10 mouse cellular contexts compared by ENCODE assay signal in genomic region chr10:93642897-93643296, GRCm38 (mm10). TPM values are rescaled to one million over a fixed set of nuclear protein-coding genes. Genes with fewer than 3 reads are reported as not detected.
DNase-seq lines count a peak whose midpoint lies in the region; ATAC-seq and TF ChIP-seq lines count a peak whose summit lies in the region.
"Had no signal": no experiment of that assay in that cellular context is flagged by ENCODE, and none has a peak within 500 bp of the region (broad histone marks: within the 10 kb centered on the region; RNA-seq: fewer than 3 reads in every experiment).

No protein-coding gene starts in this region.

- no peaks in the 10 kb centered on the region; the same call in 1 of the 2 replicates for H3K4me1 ChIP-seq in heart, adult 2 months (ENCODE audit: control insufficient read depth, insufficient read depth, low read length)
- H3K4me1 ChIP-seq in MEL (ENCODE audit: control insufficient read depth in 1 of 2, insufficient read depth in 2 of 2, low read length in 2 of 2) = peaks cover 2 to 7% of the 10 kb centered on the region in 2 experiments; a peak in 3 of 4 replicates
- peaks cover 34% of the 10 kb centered on the region for H3K4me1 ChIP-seq in forebrain, embryonic 13.5 days
- peaks cover 8% of the 10 kb centered on the region; the same call in 1 of the 2 replicates for H3K4me1 ChIP-seq in midbrain, embryonic 11.5 days (ENCODE audit: control insufficient read depth, insufficient read depth, low read length)

- no peak overlapping the region for H3K9ac ChIP-seq in heart, adult 2 months (ENCODE audit: low read depth, low read length)
- H3K9ac ChIP-seq in MEL (ENCODE audit: control insufficient read depth, low read depth, low read length, poor library complexity, severe bottlenecking) = no peak overlapping the region
- peak overlapping the region; percentile 96; the same call in 1 of the 2 replicates for H3K9ac ChIP-seq in forebrain, embryonic 13.5 days
- no peak overlapping the region for H3K9ac ChIP-seq in midbrain, embryonic 11.5 days (ENCODE audit: low read length)

- no peaks in the 10 kb centered on the region for H3K36me3 ChIP-seq in heart, adult 2 months (ENCODE audit: control insufficient read depth, insufficient read depth, low read length)
- peaks cover 0 to 4% of the 10 kb centered on the region in 2 experiments; a peak in 2 of 4 replicates for H3K36me3 ChIP-seq in MEL (ENCODE audit: control insufficient read depth in 1 of 2, insufficient read depth in 2 of 2, low read length in 2 of 2)
- H3K36me3 ChIP-seq in forebrain, embryonic 13.5 days (ENCODE audit: poor library complexity, severe bottlenecking) = peaks cover 30% of the 10 kb centered on the region
- no peaks in the 10 kb centered on the region; the same call in 1 of the 2 replicates for H3K36me3 ChIP-seq in midbrain, embryonic 11.5 days (ENCODE audit: control insufficient read depth, insufficient read depth, low read length)

- TF ChIP-seq RAD21 in MEL (IDR thresholded peaks at IDR 0.05; ENCODE audit: low read depth, low read length) = no peak

- 60% methylated on average over 8 of the region's 8 CpGs for WGBS in heart, adult 2 months
- 28% methylated on average over 8 of the region's 8 CpGs for WGBS in forebrain, embryonic 13.5 days
- 47% methylated on average over 8 of the region's 8 CpGs for WGBS in midbrain, embryonic 11.5 days

- TF ChIP-seq POLR2A in heart, adult 2 months (IDR thresholded peaks at IDR 0.05; ENCODE audit: insufficient read depth, low read depth, low read length) = no peak
- TF ChIP-seq POLR2A in MEL (IDR thresholded peaks at IDR 0.05; ENCODE audit: control insufficient read depth in 1 of 2, insufficient read depth in 1 of 2, low read depth in 1 of 2, low read length in 2 of 2, poor library complexity in 1 of 2) = no peak

- H3K4me3 ChIP-seq in heart, adult 2 months = no peak overlapping the region
- H3K4me3 ChIP-seq in MEL (ENCODE audit: control insufficient read depth in 1 of 2, insufficient read depth in 1 of 2, low read depth in 2 of 2, low read length in 2 of 2) = no peak overlapping the region
- H3K4me3 ChIP-seq in forebrain, embryonic 13.5 days = peak overlapping the region; percentile 88
- H3K4me3 ChIP-seq in midbrain, embryonic 11.5 days (ENCODE audit: low read depth, low read length) = no peak overlapping the region
- no peak overlapping the region for H3K4me3 ChIP-seq in left cerebral cortex, adult 2 months

- peak; percentile 81 for DNase-seq in heart, adult 11 months
- DNase-seq in heart, adult 2 months = no peak
- peak; percentile 7 for DNase-seq in MEL (ENCODE audit: low read depth, low spot score)
- DNase-seq in midbrain, embryonic 11.5 days (ENCODE audit: low spot score, missing footprints) = peak; percentile 86
- DNase-seq in left cerebral cortex, adult 2 months (ENCODE audit: extremely low spot score in 1 of 2, low spot score in 2 of 2) = no peak
- no peak for DNase-seq in spleen, postnatal 4 days (ENCODE audit: low spot score in 2 of 2)
- no peak for DNase-seq in kidney, postnatal 4 days
- DNase-seq: thymus, adult 18-20 months had no signal

- intact Hi-C loops in heart, adult 2 months (cut with DNase I) = loop anchor here (5.0 kb wide), 1 partner anchor 64 kb away; no protein-coding TSS in a partner anchor
- intact Hi-C loops in left cerebral cortex, adult 2 months (cut with DNase I) = no loop called here

- H3K4me2 ChIP-seq in forebrain, embryonic 13.5 days = peak overlapping the region; percentile 96
- H3K4me2 ChIP-seq in midbrain, embryonic 11.5 days = peak overlapping the region; percentile 49

- TF ChIP-seq EP300 in heart, adult 2 months (IDR thresholded peaks at IDR 0.05; ENCODE audit: insufficient read depth, low read depth, low read length) = no peak
- TF ChIP-seq EP300 in MEL (IDR thresholded peaks at IDR 0.05; ENCODE audit: low read depth in 1 of 2, low read length in 2 of 2) = no peak

- H3K27me3 ChIP-seq in heart, adult 2 months (ENCODE audit: control insufficient read depth, insufficient read depth, low read length) = no peaks in the 10 kb centered on the region
- H3K27me3 ChIP-seq in MEL (ENCODE audit: control insufficient read depth in 1 of 2, insufficient read depth in 2 of 2, low read length in 2 of 2) = no peaks in the 10 kb centered on the region
- 0 out of 2 replicates have a peak, but pooled peaks cover 10% of the 10 kb centered on the region for H3K27me3 ChIP-seq in forebrain, embryonic 13.5 days
- peaks cover 3% of the 10 kb centered on the region; the same call in 1 of the 2 replicates for H3K27me3 ChIP-seq in midbrain, embryonic 11.5 days (ENCODE audit: control insufficient read depth, insufficient read depth, low read length)

- H3K79me2 ChIP-seq in heart, adult 2 months (replicated peaks; ENCODE audit: control insufficient read depth, insufficient read depth, low read length) = no peaks in the 10 kb centered on the region
- no peaks in the 10 kb centered on the region for H3K79me2 ChIP-seq in MEL (ENCODE audit: control insufficient read depth, insufficient read depth, low read length, poor library complexity)

- no peak overlapping the region for H3K27ac ChIP-seq in heart, adult 2 months
- H3K27ac ChIP-seq in MEL (ENCODE audit: control insufficient read depth, low read depth, low read length) = no peak overlapping the region
- H3K27ac ChIP-seq in forebrain, embryonic 13.5 days = no peak overlapping the region
- H3K27ac ChIP-seq in midbrain, embryonic 11.5 days (ENCODE audit: low read depth, low read length) = no peak overlapping the region
- H3K27ac ChIP-seq in left cerebral cortex, adult 2 months = no peak overlapping the region

- no peak for ATAC-seq in forebrain, embryonic 13.5 days
- no peak for ATAC-seq in midbrain, embryonic 11.5 days (ENCODE audit: low FRiP score)

- TF ChIP-seq CTCF in heart, adult 2 months (IDR thresholded peaks at IDR 0.05) = no peak
- no peak for TF ChIP-seq CTCF in MEL (IDR thresholded peaks at IDR 0.05 in 2 of 3, conservative IDR thresholded peaks at IDR 0.05 in 1 of 3; ENCODE audit: control insufficient read depth in 1 of 3, insufficient read depth in 1 of 3, low read depth in 2 of 3, low read length in 3 of 3, poor library complexity in 1 of 3, severe bottlenecking in 1 of 3)
- no peak for TF ChIP-seq CTCF in left cerebral cortex, adult 2 months (IDR thresholded peaks at IDR 0.05)

- H3K9me3 ChIP-seq in MEL (replicated peaks; ENCODE audit: insufficient read depth, low read length) = no peaks in the 10 kb centered on the region
- H3K9me3 ChIP-seq in forebrain, embryonic 13.5 days (replicated peaks) = no peaks in the 10 kb centered on the region
- no peaks in the 10 kb centered on the region for H3K9me3 ChIP-seq in midbrain, embryonic 11.5 days (ENCODE audit: control insufficient read depth, low read length)

TF ChIP-seq in MEL, 35 proteins besides CTCF, POLR2A, EP300 and RAD21:
- TF ChIP-seq MAX (IDR thresholded peaks at IDR 0.05; ENCODE audit: low read length) = no peak
- TF ChIP-seq SMC3 (IDR thresholded peaks at IDR 0.05; ENCODE audit: low read depth, low read length) = no peak
- no peak for TF ChIP-seq MEF2A (IDR thresholded peaks at IDR 0.05; ENCODE audit: extremely low read depth, insufficient replicate concordance, low read depth, low read length, poor library complexity, severe bottlenecking)
- TF ChIP-seq MAZ (IDR thresholded peaks at IDR 0.05; ENCODE audit: low read depth, low read length) = no peak
- no peak for TF ChIP-seq ZKSCAN1 (IDR thresholded peaks at IDR 0.05; ENCODE audit: low read depth, low read length)
- no peak for TF ChIP-seq NELFE (IDR thresholded peaks at IDR 0.05; ENCODE audit: low read depth, low read length)
- no peak for TF ChIP-seq USF2 (IDR thresholded peaks at IDR 0.05; ENCODE audit: borderline replicate concordance in 1 of 2, insufficient read depth in 1 of 2, low read depth in 1 of 2, low read length in 2 of 2)
- TF ChIP-seq CHD1 (IDR thresholded peaks at IDR 0.05; ENCODE audit: low read depth, low read length) = no peak
- TF ChIP-seq NRF1 (IDR thresholded peaks at IDR 0.05; ENCODE audit: insufficient read depth, low read depth, low read length, poor library complexity, severe bottlenecking) = no peak
- TF ChIP-seq HCFC1 (IDR thresholded peaks at IDR 0.05; ENCODE audit: low read depth, low read length) = no peak
- no peak for TF ChIP-seq TCF12 (IDR thresholded peaks at IDR 0.05; ENCODE audit: low read depth, low read length)
- no peak for TF ChIP-seq USF1 (IDR thresholded peaks at IDR 0.05; ENCODE audit: low read depth, low read length)
- TF ChIP-seq GABPA (IDR thresholded peaks at IDR 0.05; ENCODE audit: low read depth, low read length) = no peak
- no peak for TF ChIP-seq ZMIZ1 (IDR thresholded peaks at IDR 0.05; ENCODE audit: low read depth, low read length)
- TF ChIP-seq ZNF384 (IDR thresholded peaks at IDR 0.05; ENCODE audit: low read depth, low read length) = no peak
- no peak for TF ChIP-seq UBTF (IDR thresholded peaks at IDR 0.05; ENCODE audit: borderline replicate concordance, insufficient read depth, low read depth, low read length)
- no peak for TF ChIP-seq RCOR1 (IDR thresholded peaks at IDR 0.05; ENCODE audit: low read depth, low read length)
- no peak for TF ChIP-seq MXI1 (IDR thresholded peaks at IDR 0.05; ENCODE audit: low read depth, low read length)
- TF ChIP-seq MYC (IDR thresholded peaks at IDR 0.05; ENCODE audit: low read depth, low read length) = no peak
- TF ChIP-seq MYB (IDR thresholded peaks at IDR 0.05; ENCODE audit: low read depth, low read length) = no peak

RNA-seq across cellular contexts. Expression of gene Ntn4, which starts 2.4 kb away (rescaled TPM):
- total RNA-seq in heart, adult 2 months (2021) = 10 to 100 TPM; 14.0 to 14.9 TPM
- 7.4 and 11.5 TPM in 2 replicates for polyA plus RNA-seq in heart, adult 2 months (2012; rRNA removed)
- total RNA-seq in MEL (2012; rRNA removed) = not detected in 2 replicates
- polyA plus RNA-seq in MEL (2012; ENCODE audit: insufficient read depth in 1 of 2, insufficient read length in 2 of 2, low read depth in 1 of 2, low replicate concordance in 2 of 2, missing spikeins in 1 of 2) = not detected
- 2.1 and 2.7 TPM in 2 replicates for polyA plus RNA-seq in forebrain, embryonic 13.5 days (2015; fragmentation: Nextera tagmentation; extraction: Ambion mirVana)
- polyA plus RNA-seq in midbrain, embryonic 11.5 days (2014; fragmentation: Nextera tagmentation; extraction: Ambion mirVana) = 1.8 and 2.6 TPM in 2 replicates
- 10 to 100 TPM in 1 of 2 experiments, 1 to 10 TPM in 1; 9.1 to 11.5 TPM for total RNA-seq in left cerebral cortex, adult 2 months (2021)
- total RNA-seq: neutrophil, adult 5-6 weeks had no signal

RNA-seq across cellular contexts. Expression of gene Snrpf, which starts 53.4 kb away (rescaled TPM):
- 10 to 100 TPM in 1 of 2 experiments, 1 to 10 TPM in 1; 9.6 to 11.3 TPM for total RNA-seq in heart, adult 2 months (2021)
- 17.7 and 20.5 TPM in 2 replicates for polyA plus RNA-seq in heart, adult 2 months (2012; rRNA removed)
- 150 and 174 TPM in 2 replicates for total RNA-seq in MEL (2012; rRNA removed)
- polyA plus RNA-seq in MEL (2012; ENCODE audit: insufficient read depth in 1 of 2, insufficient read length in 2 of 2, low read depth in 1 of 2, low replicate concordance in 2 of 2, missing spikeins in 1 of 2) = 10 to 100 TPM in 1 of 2 experiments, not detected in 1; 91.5 TPM
- polyA plus RNA-seq in forebrain, embryonic 13.5 days (2015; fragmentation: Nextera tagmentation; extraction: Ambion mirVana) = 124 and 146 TPM in 2 replicates
- 145 and 150 TPM in 2 replicates for polyA plus RNA-seq in midbrain, embryonic 11.5 days (2014; fragmentation: Nextera tagmentation; extraction: Ambion mirVana)
- 10 to 100 TPM; 10.7 to 12.9 TPM for total RNA-seq in left cerebral cortex, adult 2 months (2021)

Comparison
In these comparisons a context has a peak if more than half of its experiments do, and no peak if none do; other contexts are left out.
1. DNase-seq: peak in heart, adult 11 months (single experiment), MEL (single experiment) and midbrain, embryonic 11.5 days (single experiment); none in heart, adult 2 months (0 of 2), left cerebral cortex, adult 2 months (0 of 2), spleen, postnatal 4 days (0 of 2) and kidney, postnatal 4 days (0 of 2).